Mouse (Mus musculus) WW6 (cell line): ENCODE measurements around the gene Asap2.
A peak's percentile ranks its signal among the peaks of the same experiment; 100 is the strongest.

Experiments
- DNase-seq: peaks from one replicate; pipeline ENCODE4 v3.0.0-alpha.2; 2013; ENCODE audit warnings: low read depth, low spot score

The Asap2 gene

GRCm38 (mm10) chr12:21132537-21132936 lies 142.3 kb downstream of the Asap2 start:
- no peak for DNase-seq

GRCm38 (mm10) chr12:21133031-21133430 lies 142.8 kb downstream of the Asap2 start:
- DNase-seq = no peak

- DNase-seq = peak; percentile 67
These were observed 144.0 kb downstream of the Asap2 start for GRCm38 (mm10) chr12:21133972-21134859.

GRCm38 (mm10) chr12:21135651-21136461 lies 145.6 kb downstream of the Asap2 start:
- no peak for DNase-seq

- no peak for DNase-seq
These were observed 146.1 kb downstream of the Asap2 start for GRCm38 (mm10) chr12:21136462-21136751.

GRCm38 (mm10) chr12:21139560-21139959 lies 149.3 kb downstream of the Asap2 start:
- no peak for DNase-seq

GRCm38 (mm10) chr12:21140153-21140552 lies 149.9 kb downstream of the Asap2 start:
- DNase-seq = no peak

GRCm38 (mm10) chr12:21140741-21141308 lies 150.6 kb downstream of the Asap2 start:
- DNase-seq = no peak

GRCm38 (mm10) chr12:21141691-21142300 lies 151.5 kb downstream of the Asap2 start:
- DNase-seq = no peak

GRCm38 (mm10) chr12:21142489-21143254 lies 152.4 kb downstream of the Asap2 start:
- no peak for DNase-seq

GRCm38 (mm10) chr12:21144602-21145001 lies 154.3 kb downstream of the Asap2 start:
- DNase-seq = no peak

GRCm38 (mm10) chr12:21145050-21145449 lies 154.8 kb downstream of the Asap2 start:
- DNase-seq = no peak

- no peak for DNase-seq
These were observed 156.6 kb downstream of the Asap2 start for GRCm38 (mm10) chr12:21146826-21147225.

- DNase-seq = no peak
These were observed 163.0 kb downstream of the Asap2 start for GRCm38 (mm10) chr12:21153279-21153707.

GRCm38 (mm10) chr12:21155062-21155461 lies 164.8 kb downstream of the Asap2 start:
- DNase-seq = no peak

- no peak for DNase-seq
These were observed 169.0 kb downstream of the Asap2 start for GRCm38 (mm10) chr12:21159304-21159703.

- DNase-seq = no peak
These were observed 170.1 kb downstream of the Asap2 start for GRCm38 (mm10) chr12:21160327-21160828.

GRCm38 (mm10) chr12:21161841-21162240 lies 171.6 kb downstream of the Asap2 start:
- DNase-seq = no peak

GRCm38 (mm10) chr12:21163706-21164105 lies 173.4 kb downstream of the Asap2 start:
- no peak for DNase-seq

- no peak for DNase-seq
These were observed 174.0 kb downstream of the Asap2 start for GRCm38 (mm10) chr12:21164251-21164650.

- no peak for DNase-seq
These were observed 174.9 kb downstream of the Asap2 start for GRCm38 (mm10) chr12:21165157-21165556.
